Mouse (Mus musculus): ENCODE results near the gene Pfkfb2.

Pfkfb2 gene

GRCm38 (mm10) chr1:130744217-130744616, 15.2 kb upstream of the Pfkfb2 start:
- H3K36me3 ChIP-seq (ENCODE audit: control insufficient read depth, insufficient read depth, low read length, poor library complexity, severe bottlenecking): no peaks in the 10 kb centered on the region
- DNase-seq (ENCODE audit: low read depth, low spot score): no peak
- H3K27me3 ChIP-seq (ENCODE audit: control insufficient read depth, insufficient read depth, low read length, poor library complexity, severe bottlenecking): no peaks in the 10 kb centered on the region

- H3K36me3 ChIP-seq (ENCODE audit: control insufficient read depth, insufficient read depth, low read length, poor library complexity, severe bottlenecking): no peaks in the 10 kb centered on the region
- no peak for DNase-seq (ENCODE audit: low read depth, low spot score)
Measured at GRCm38 (mm10) chr1:130743775-130744174, 14.7 kb upstream of the Pfkfb2 start.

GRCm38 (mm10) chr1:130742201-130742600, 13.1 kb upstream of the Pfkfb2 start:
- Histone ChIP-seq H3K36me3 (ENCODE audit: control insufficient read depth, insufficient read depth, low read length, poor library complexity, severe bottlenecking) (no peaks in the 10 kb centered on the region), H3K27me3 (ENCODE audit: control insufficient read depth, insufficient read depth, low read length, poor library complexity, severe bottlenecking) (no peaks in the 10 kb centered on the region)
- DNase-seq (ENCODE audit: low read depth, low spot score): no peak

More at GRCm38 (mm10) chr1:130743775-130744174, 14.7 kb upstream of the Pfkfb2 start:
- H3K27me3 ChIP-seq (ENCODE audit: control insufficient read depth, insufficient read depth, low read length, poor library complexity, severe bottlenecking): no peaks in the 10 kb centered on the region

GRCm38 (mm10) chr1:130740781-130741720, 12.0 kb upstream of the Pfkfb2 start:
- DNase-seq (ENCODE audit: low read depth, low spot score): no peak
- Histone ChIP-seq H3K36me3 (ENCODE audit: control insufficient read depth, insufficient read depth, low read length, poor library complexity, severe bottlenecking) (no peaks in the 10 kb centered on the region), H3K27me3 (ENCODE audit: control insufficient read depth, insufficient read depth, low read length, poor library complexity, severe bottlenecking) (no peaks in the 10 kb centered on the region)

- no peak for DNase-seq (ENCODE audit: low read depth, low spot score)
- no peaks in the 10 kb centered on the region for H3K36me3 ChIP-seq (ENCODE audit: control insufficient read depth, insufficient read depth, low read length, poor library complexity, severe bottlenecking)
- H3K27me3 ChIP-seq (ENCODE audit: control insufficient read depth, insufficient read depth, low read length, poor library complexity, severe bottlenecking): no peaks in the 10 kb centered on the region
Measured at GRCm38 (mm10) chr1:130740227-130740648, 11.2 kb upstream of the Pfkfb2 start.

- no peak for DNase-seq (ENCODE audit: low read depth, low spot score)
- no peaks in the 10 kb centered on the region for H3K27me3 ChIP-seq (ENCODE audit: control insufficient read depth, insufficient read depth, low read length, poor library complexity, severe bottlenecking)
Measured at GRCm38 (mm10) chr1:130739636-130740035, 10.6 kb upstream of the Pfkfb2 start.

GRCm38 (mm10) chr1:130738551-130739106, 9.6 kb upstream of the Pfkfb2 start:
- Histone ChIP-seq H3K36me3 (ENCODE audit: control insufficient read depth, insufficient read depth, low read length, poor library complexity, severe bottlenecking) (no peaks in the 10 kb centered on the region), H3K27me3 (ENCODE audit: control insufficient read depth, insufficient read depth, low read length, poor library complexity, severe bottlenecking) (no peaks in the 10 kb centered on the region)
- DNase-seq (ENCODE audit: low read depth, low spot score): no peak

More at GRCm38 (mm10) chr1:130739636-130740035, 10.6 kb upstream of the Pfkfb2 start:
- no peaks in the 10 kb centered on the region for H3K36me3 ChIP-seq (ENCODE audit: control insufficient read depth, insufficient read depth, low read length, poor library complexity, severe bottlenecking)

- no peaks in the 10 kb centered on the region for H3K36me3 ChIP-seq (ENCODE audit: control insufficient read depth, insufficient read depth, low read length, poor library complexity, severe bottlenecking)
- H3K27me3 ChIP-seq (ENCODE audit: control insufficient read depth, insufficient read depth, low read length, poor library complexity, severe bottlenecking): no peaks in the 10 kb centered on the region
- no peak for DNase-seq (ENCODE audit: low read depth, low spot score)
Measured at GRCm38 (mm10) chr1:130737916-130738315, 8.9 kb upstream of the Pfkfb2 start.

GRCm38 (mm10) chr1:130737411-130737881, 8.4 kb upstream of the Pfkfb2 start:
- DNase-seq (ENCODE audit: low read depth, low spot score): no peak
- Histone ChIP-seq H3K27me3 (ENCODE audit: control insufficient read depth, insufficient read depth, low read length, poor library complexity, severe bottlenecking) (no peaks in the 10 kb centered on the region), H3K36me3 (ENCODE audit: control insufficient read depth, insufficient read depth, low read length, poor library complexity, severe bottlenecking) (no peaks in the 10 kb centered on the region)

GRCm38 (mm10) chr1:130734852-130735251, 5.8 kb upstream of the Pfkfb2 start:
- no peak for DNase-seq (ENCODE audit: low read depth, low spot score)

GRCm38 (mm10) chr1:130734452-130734851, 5.4 kb upstream of the Pfkfb2 start:
- DNase-seq (ENCODE audit: low read depth, low spot score): no peak
- no peaks in the 10 kb centered on the region for H3K27me3 ChIP-seq (ENCODE audit: control insufficient read depth, insufficient read depth, low read length, poor library complexity, severe bottlenecking)
- no peaks in the 10 kb centered on the region for H3K36me3 ChIP-seq (ENCODE audit: control insufficient read depth, insufficient read depth, low read length, poor library complexity, severe bottlenecking)

More at GRCm38 (mm10) chr1:130734852-130735251, 5.8 kb upstream of the Pfkfb2 start:
- Histone ChIP-seq H3K27me3 (ENCODE audit: control insufficient read depth, insufficient read depth, low read length, poor library complexity, severe bottlenecking) (no peaks in the 10 kb centered on the region), H3K36me3 (ENCODE audit: control insufficient read depth, insufficient read depth, low read length, poor library complexity, severe bottlenecking) (no peaks in the 10 kb centered on the region)

- H3K27me3 ChIP-seq (ENCODE audit: control insufficient read depth, insufficient read depth, low read length, poor library complexity, severe bottlenecking): no peaks in the 10 kb centered on the region
- DNase-seq (ENCODE audit: low read depth, low spot score): no peak
- no peaks in the 10 kb centered on the region for H3K36me3 ChIP-seq (ENCODE audit: control insufficient read depth, insufficient read depth, low read length, poor library complexity, severe bottlenecking)
Measured at GRCm38 (mm10) chr1:130733671-130734070, 4.6 kb upstream of the Pfkfb2 start.

- H3K27me3 ChIP-seq (ENCODE audit: control insufficient read depth, insufficient read depth, low read length, poor library complexity, severe bottlenecking): no peaks in the 10 kb centered on the region
- H3K36me3 ChIP-seq (ENCODE audit: control insufficient read depth, insufficient read depth, low read length, poor library complexity, severe bottlenecking): no peaks in the 10 kb centered on the region
- no peak for DNase-seq (ENCODE audit: low read depth, low spot score)
Measured at GRCm38 (mm10) chr1:130732706-130733658, 3.9 kb upstream of the Pfkfb2 start.

- H3K36me3 ChIP-seq (ENCODE audit: control insufficient read depth, insufficient read depth, low read length, poor library complexity, severe bottlenecking): no peaks in the 10 kb centered on the region
- H3K27me3 ChIP-seq (ENCODE audit: control insufficient read depth, insufficient read depth, low read length, poor library complexity, severe bottlenecking): no peaks in the 10 kb centered on the region
- DNase-seq (ENCODE audit: low read depth, low spot score): no peak
Measured at GRCm38 (mm10) chr1:130731741-130732337, 2.8 kb upstream of the Pfkfb2 start, which contains the start of gene AA986860. Gene AA986860 (plus strand): TSS chr1:130731976.
